Mouse (Mus musculus) forebrain, embryonic 15.5 days (tissue): Measurements from ENCODE around the gene Zfp790. TPM values are rescaled to one million over a fixed set of nuclear protein-coding genes. Genes with fewer than 3 reads are reported as not detected.

Experiments used
- ATAC-seq: fragments of 200-750 bp; cut with Nextera tagmentation; replicated peaks from 2 replicates; pipeline ENCODE4 v1.8.0; 2017; ENCODE audit warnings: mild to moderate bottlenecking, moderate TSS enrichment, moderate library complexity
- H3K27ac ChIP-seq: fragments of 300-500 bp; sonication (generic); replicated peaks from 2 replicates; pipeline ENCODE4 v1.5.1; 2015; ENCODE audit warnings: mild to moderate bottlenecking, inconsistent platforms
- H3K27me3 ChIP-seq: fragments of 300-500 bp; sonication (generic); 2 replicates; pipeline ENCODE4 v1.6.1; 2015; ENCODE audit warnings: inconsistent platforms
- H3K36me3 ChIP-seq: fragments of 300-500 bp; sonication (generic); 2 replicates; pipeline ENCODE4 v1.6.1; 2015; ENCODE audit warnings: mild to moderate bottlenecking, inconsistent platforms
- H3K4me1 ChIP-seq: fragments of 300-500 bp; sonication (generic); 2 replicates; pipeline ENCODE4 v1.6.1; 2015; ENCODE audit warnings: inconsistent platforms
- H3K4me2 ChIP-seq: fragments of 300-500 bp; sonication (generic); replicated peaks from 2 replicates; pipeline ENCODE4 v1.6.1; 2015; ENCODE audit warnings: mild to moderate bottlenecking, inconsistent platforms
- H3K4me3 ChIP-seq: fragments of 300-500 bp; sonication (generic); 2 replicates; pipeline ENCODE4 v1.5.1; 2015; ENCODE audit warnings: mild to moderate bottlenecking, inconsistent platforms
- H3K9ac ChIP-seq: fragments of 300-500 bp; sonication (generic); replicated peaks from 2 replicates; pipeline ENCODE4 v1.6.1; 2015; ENCODE audit warnings: mild to moderate bottlenecking, inconsistent platforms
- H3K9me3 ChIP-seq: fragments of 300-500 bp; sonication (generic); 2 replicates; pipeline ENCODE4 v1.6.1; 2016; ENCODE audit warnings: inconsistent platforms
- WGBS: fragments of 180-500 bp; shearing (Covaris S2); methylation state at CpG from one replicate; pipeline ENCODE4 v1.1.7; 2015; ENCODE audit warnings: mixed read lengths; 5-methylcytosine and 5-hydroxymethylcytosine counted together
- polyA plus RNA-seq: library from polyadenylated mRNA; unstranded; fragments of >200 nt; fragmentation: Nextera tagmentation; extraction: Ambion mirVana; gene quantifications from 2 replicates; pipeline ENCODE4 v1.2.1, GENCODE M21; 2015

Zfp790 gene
- polyA plus RNA-seq, 1 experiment from 2014 or later = 31.5 TPM

DNA sequence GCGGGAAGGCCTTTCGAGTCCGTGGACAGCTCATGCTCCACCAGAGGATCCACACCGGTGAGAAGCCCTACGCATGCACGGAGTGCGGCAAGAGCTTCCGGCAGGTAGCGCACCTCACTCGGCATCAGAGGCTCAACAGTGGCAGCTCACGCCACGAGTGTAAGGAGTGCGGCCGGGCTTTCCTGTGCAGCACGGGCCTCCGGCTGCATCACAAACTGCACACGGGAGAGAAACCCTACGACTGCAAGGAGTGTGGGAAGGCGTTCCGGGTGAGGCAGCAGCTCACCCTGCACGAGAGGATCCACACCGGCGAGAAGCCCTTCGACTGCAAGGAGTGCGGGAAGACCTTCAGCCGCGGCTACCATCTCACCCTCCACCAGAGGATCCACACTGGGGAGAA lies 23.0 kb upstream of the Zfp790 start:
- H3K4me1 ChIP-seq = no peaks in the 10 kb centered on the region
- 43% methylated on average over 27 of the region's 27 CpGs for WGBS
- H3K36me3 ChIP-seq = peaks cover 70% of the 10 kb centered on the region
- no peak overlapping the region for H3K4me2 ChIP-seq
- no peak for ATAC-seq
- no peaks in the 10 kb centered on the region for H3K9me3 ChIP-seq
- no peak overlapping the region for H3K4me3 ChIP-seq
- no peak overlapping the region for H3K9ac ChIP-seq
- H3K27ac ChIP-seq = no peak overlapping the region
- no peaks in the 10 kb centered on the region for H3K27me3 ChIP-seq

DNA sequence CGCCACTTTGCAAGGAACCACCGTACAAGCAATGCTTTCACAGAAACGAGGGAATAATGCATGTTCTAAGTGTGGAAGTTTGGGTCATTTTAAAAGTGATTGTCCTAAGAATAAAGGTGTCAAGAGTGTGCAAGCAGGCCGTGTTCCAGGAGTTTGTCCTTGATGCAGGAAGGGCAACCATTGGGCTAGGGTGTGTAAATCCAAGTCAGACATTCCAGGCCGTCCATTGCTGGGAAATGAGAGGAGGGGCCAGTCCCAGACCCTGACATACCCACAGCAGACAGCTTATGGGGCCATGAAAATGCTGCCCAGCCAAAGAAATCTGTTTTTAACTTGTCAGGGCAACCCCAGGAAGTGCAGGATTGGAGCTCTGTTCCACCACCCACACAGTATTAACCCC lies 8.9 kb upstream of the Zfp790 start:
- H3K4me3 ChIP-seq = no peak overlapping the region
- H3K27ac ChIP-seq = no peak overlapping the region
- WGBS = 53% methylated on average over 5 of the region's 5 CpGs
- no peaks in the 10 kb centered on the region for H3K27me3 ChIP-seq
- 0 out of 2 replicates have a peak, but pooled peaks cover 2% of the 10 kb centered on the region for H3K36me3 ChIP-seq
- H3K4me2 ChIP-seq = no peak overlapping the region
- H3K4me1 ChIP-seq = no peaks in the 10 kb centered on the region
- H3K9me3 ChIP-seq = no peaks in the 10 kb centered on the region
- ATAC-seq = no peak
- no peak overlapping the region for H3K9ac ChIP-seq

DNA sequence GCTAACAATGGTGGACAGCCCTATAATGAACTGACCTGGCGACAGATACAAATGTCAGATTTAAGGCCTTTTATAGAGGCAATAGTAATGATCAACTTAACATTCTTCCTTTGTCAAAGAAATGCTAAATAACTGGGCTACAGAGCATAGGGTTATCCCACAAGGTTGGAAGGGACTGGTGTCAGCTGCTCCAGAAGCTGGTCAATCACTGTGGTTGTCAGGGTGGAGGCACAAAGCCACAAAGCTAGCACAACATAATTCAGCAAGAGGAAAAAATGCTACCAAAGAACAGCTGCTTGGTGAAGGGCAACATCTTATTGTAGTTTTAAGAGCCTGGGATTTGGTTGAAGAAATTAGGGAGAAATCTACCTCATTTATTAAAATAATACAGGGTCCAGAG lies 3.7 kb upstream of the Zfp790 start:
- Histone ChIP-seq H3K36me3 (0 out of 2 replicates have a peak, but pooled peaks cover 2% of the 10 kb centered on the region), H3K27ac (no peak overlapping the region), H3K9ac (no peak overlapping the region), H3K4me3 (no peak overlapping the region), H3K27me3 (no peaks in the 10 kb centered on the region), H3K9me3 (no peaks in the 10 kb centered on the region), H3K4me1 (peaks cover 25% of the 10 kb centered on the region), H3K4me2 (no peak overlapping the region)
- no peak for ATAC-seq
- WGBS = 94% methylated on average over 1 of the region's 1 CpGs

DNA sequence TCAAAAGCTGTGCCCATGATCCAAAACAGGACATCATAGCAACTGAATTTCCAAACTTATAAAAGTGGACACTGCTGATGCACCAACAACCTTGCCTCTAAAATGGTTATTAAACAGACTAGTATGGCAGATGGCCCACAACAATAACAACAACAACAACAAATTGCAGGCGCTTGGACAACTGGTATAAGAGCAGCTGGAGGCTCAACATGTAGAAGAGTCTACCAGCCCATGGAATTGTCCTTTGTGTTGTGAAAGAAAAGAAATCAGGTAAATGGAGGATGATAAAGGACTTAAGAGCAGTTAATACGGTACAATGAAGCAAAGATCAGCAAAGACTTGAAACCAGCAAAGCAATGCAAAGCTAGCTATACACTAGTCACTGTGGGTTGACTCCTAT lies 1.5 kb upstream of the Zfp790 start:
- Histone ChIP-seq H3K27me3 (no peaks in the 10 kb centered on the region), H3K36me3 (0 out of 2 replicates have a peak, but pooled peaks cover 2% of the 10 kb centered on the region), H3K9ac (no peak overlapping the region), H3K9me3 (no peaks in the 10 kb centered on the region), H3K4me2 (peak overlapping the region; percentile 77; the same call in 1 of the 2 replicates), H3K4me3 (peak overlapping the region; percentile 64; the same call in 1 of the 2 replicates), H3K27ac (no peak overlapping the region), H3K4me1 (peaks cover 42% of the 10 kb centered on the region)
- 93% methylated on average over 2 of the region's 2 CpGs for WGBS
- ATAC-seq = no peak

DNA sequence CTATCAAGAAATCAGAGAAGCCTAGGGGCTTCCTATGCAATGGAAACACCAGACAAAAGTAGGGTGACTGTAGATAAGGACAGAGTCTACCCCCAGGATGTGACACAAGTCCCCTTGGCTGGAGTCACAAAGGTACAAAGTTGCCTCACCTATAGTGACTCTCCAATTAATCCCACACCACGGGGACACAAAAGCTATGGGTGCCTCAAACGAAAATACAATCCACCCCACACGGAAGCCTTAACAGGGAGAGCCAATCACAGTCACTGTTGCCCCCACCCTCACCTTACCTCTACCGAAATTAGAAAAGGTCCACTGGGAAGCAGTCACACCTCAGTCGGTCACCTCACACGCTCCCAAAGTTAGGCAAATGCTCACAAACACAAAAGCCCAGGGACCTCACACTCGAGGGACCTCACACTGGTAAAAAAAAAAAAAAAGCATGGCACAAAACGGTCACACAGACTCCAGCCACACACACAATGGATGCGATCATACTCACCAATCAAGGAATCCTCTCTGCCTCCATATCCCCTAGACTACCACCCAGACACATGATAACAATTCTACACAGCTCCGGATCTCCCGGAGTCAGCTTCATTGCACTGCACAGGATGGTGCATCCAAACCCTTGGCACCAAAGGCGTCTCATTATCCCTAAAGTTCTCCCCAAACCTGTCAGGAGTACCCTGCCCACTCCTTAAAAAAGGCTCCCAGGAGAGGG lies 691 bp upstream of the Zfp790 start:
- H3K9ac ChIP-seq = peak overlapping the region; percentile 73
- H3K36me3 ChIP-seq = 0 out of 2 replicates have a peak, but pooled peaks cover 2% of the 10 kb centered on the region
- peak; percentile 53 for ATAC-seq
- H3K4me2 ChIP-seq = peak overlapping the region; percentile 77
- H3K4me3 ChIP-seq = peak overlapping the region; percentile 64
- 2% methylated on average over 12 of the region's 12 CpGs for WGBS
- H3K27me3 ChIP-seq = no peaks in the 10 kb centered on the region
- H3K4me1 ChIP-seq = peaks cover 46% of the 10 kb centered on the region
- peak overlapping the region; percentile 87 for H3K27ac ChIP-seq
- H3K9me3 ChIP-seq = no peaks in the 10 kb centered on the region

DNA sequence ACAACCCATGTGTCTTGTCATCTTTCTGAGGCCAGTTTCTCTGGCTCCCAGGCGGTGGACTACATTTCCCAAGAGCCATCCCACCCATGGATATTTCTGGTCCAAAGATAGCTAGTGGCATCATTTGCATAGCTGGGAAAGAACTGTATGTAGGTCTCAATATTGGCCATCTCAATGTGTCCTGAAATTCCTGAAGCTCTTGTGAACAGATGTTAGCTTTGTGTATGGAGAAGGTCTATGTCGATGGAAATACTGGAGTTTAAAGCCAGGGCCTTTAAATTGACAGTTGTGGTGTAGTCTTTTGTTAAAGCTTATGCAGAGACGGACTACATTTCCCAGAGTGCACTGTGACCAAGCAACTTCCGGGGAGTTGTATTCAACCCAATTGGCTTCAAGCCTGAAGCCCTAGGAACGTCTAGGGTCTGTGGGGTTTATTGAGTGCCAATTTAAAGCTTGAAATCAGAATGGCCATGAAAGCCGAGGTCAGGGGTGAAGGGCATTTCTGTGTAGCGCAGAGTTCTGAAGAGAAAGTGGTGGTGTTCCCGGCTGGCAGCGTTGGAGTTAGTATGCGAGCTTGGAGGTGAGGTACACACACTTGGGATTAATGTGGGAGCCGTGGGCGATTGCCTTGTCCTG lies 2.8 kb downstream of the Zfp790 start:
- peak; percentile 80 for ATAC-seq
- Histone ChIP-seq H3K4me1 (peaks cover 46% of the 10 kb centered on the region), H3K4me3 (peak overlapping the region; percentile 56), H3K9me3 (no peaks in the 10 kb centered on the region), H3K27ac (peak overlapping the region; percentile 68), H3K27me3 (no peaks in the 10 kb centered on the region), H3K9ac (peak overlapping the region; percentile 54), H3K36me3 (peaks cover 13% of the 10 kb centered on the region; the same call in 1 of the 2 replicates), H3K4me2 (peak overlapping the region; percentile 58)
- 2% methylated on average over 12 of the region's 12 CpGs for WGBS

DNA sequence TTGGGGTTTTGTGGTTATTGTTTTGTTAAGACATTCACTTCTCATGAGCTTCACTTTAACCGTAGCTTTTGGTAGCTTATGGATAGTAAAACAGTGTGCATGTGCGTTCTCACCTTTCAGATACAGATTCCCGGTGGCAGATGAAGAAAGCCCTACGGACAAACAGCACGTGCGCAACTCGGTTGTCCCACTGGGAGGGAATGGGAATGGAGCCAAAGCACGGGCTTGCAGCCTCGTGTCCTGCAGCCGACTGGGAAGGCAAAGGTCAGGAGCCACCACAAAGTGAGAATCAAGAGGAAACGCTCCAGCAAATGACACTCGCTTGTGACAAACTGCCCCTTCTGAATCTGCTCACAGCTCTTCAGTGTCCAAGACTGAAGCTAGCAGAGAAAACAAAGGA lies 12.1 kb downstream of the Zfp790 start:
- H3K4me1 ChIP-seq = no peaks in the 10 kb centered on the region
- H3K27ac ChIP-seq = no peak overlapping the region
- H3K9me3 ChIP-seq = no peaks in the 10 kb centered on the region
- ATAC-seq = no peak
- H3K4me3 ChIP-seq = no peak overlapping the region
- H3K9ac ChIP-seq = no peak overlapping the region
- no peak overlapping the region for H3K4me2 ChIP-seq
- peaks cover 80% of the 10 kb centered on the region for H3K36me3 ChIP-seq
- WGBS = 90% methylated on average over 12 of the region's 12 CpGs
- no peaks in the 10 kb centered on the region for H3K27me3 ChIP-seq

DNA sequence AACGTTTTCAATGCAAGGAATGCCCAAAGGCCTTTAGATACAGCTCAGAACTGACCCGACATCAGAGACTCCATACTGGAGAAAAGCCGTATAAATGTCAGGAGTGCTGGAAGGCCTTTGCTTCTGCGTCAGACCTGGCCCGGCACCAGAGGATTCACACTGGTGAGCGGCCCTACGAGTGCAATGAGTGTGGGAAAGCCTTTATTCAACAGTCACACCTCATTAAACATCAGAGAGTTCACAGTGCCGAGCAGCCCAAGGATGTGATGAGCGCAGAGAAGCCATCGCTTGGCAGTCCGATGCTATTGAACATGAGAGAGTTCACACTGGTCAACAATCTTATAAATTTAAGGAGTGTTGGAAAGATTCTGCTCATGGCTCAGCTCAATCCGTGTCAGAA lies 13.9 kb downstream of the Zfp790 start:
- 87% methylated on average over 12 of the region's 12 CpGs for WGBS
- peaks cover 77% of the 10 kb centered on the region for H3K36me3 ChIP-seq
- ATAC-seq = no peak
- H3K4me1 ChIP-seq = no peaks in the 10 kb centered on the region
- H3K27ac ChIP-seq = no peak overlapping the region
- no peak overlapping the region for H3K4me3 ChIP-seq
- no peak overlapping the region for H3K4me2 ChIP-seq
- no peaks in the 10 kb centered on the region for H3K9me3 ChIP-seq
- no peak overlapping the region for H3K9ac ChIP-seq
- no peaks in the 10 kb centered on the region for H3K27me3 ChIP-seq

DNA sequence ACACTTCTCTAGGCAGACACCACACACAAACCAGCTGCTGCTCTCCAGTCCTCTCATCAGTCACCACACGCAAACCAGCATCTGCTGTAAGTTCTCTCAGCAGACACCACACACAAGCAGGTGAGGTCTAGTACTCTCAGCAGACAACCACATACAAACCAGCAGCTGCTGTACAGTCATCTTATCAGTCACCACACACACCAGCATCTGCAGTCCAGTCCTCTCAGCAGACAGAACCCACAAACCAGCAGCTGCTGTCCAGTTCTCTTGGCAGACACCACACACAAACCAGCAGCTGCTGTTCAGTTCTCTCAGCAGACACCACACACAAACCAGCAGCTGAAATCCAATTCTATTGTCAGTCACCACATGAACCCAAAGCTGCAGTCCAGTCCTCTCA lies 20.9 kb downstream of the Zfp790 start:
- Histone ChIP-seq H3K4me3 (no peak overlapping the region), H3K4me1 (no peaks in the 10 kb centered on the region), H3K9me3 (no peaks in the 10 kb centered on the region), H3K27me3 (no peaks in the 10 kb centered on the region), H3K27ac (no peak overlapping the region), H3K4me2 (no peak overlapping the region), H3K36me3 (peaks cover 24% of the 10 kb centered on the region), H3K9ac (no peak overlapping the region)
- 95% methylated on average over 1 of the region's 1 CpGs for WGBS
- no peak for ATAC-seq

DNA sequence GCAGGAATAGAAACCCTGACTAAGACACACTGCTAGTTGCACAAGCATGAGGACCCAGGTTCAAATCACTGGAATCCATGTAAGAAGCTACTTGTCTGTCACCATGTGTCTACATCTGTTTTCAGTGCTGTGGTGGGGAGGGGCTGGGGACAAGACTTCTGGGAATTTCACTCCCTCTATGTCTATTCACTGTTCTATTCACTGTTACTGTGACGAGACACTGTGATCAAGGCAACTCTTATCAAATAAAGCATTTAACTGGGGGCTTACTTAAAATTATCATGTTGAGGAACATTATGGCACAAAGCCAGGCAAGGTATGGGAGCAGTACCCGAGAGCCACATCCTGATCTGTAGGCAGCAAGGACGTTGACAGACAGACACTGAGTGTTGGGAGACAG lies 23.3 kb downstream of the Zfp790 start:
- Histone ChIP-seq H3K9ac (no peak overlapping the region), H3K4me2 (no peak overlapping the region), H3K4me3 (no peak overlapping the region), H3K27me3 (no peaks in the 10 kb centered on the region), H3K4me1 (no peaks in the 10 kb centered on the region), H3K9me3 (no peaks in the 10 kb centered on the region), H3K27ac (no peak overlapping the region), H3K36me3 (peaks cover 16% of the 10 kb centered on the region)
- 85% methylated on average over 3 of the region's 3 CpGs for WGBS
- no peak for ATAC-seq

DNA sequence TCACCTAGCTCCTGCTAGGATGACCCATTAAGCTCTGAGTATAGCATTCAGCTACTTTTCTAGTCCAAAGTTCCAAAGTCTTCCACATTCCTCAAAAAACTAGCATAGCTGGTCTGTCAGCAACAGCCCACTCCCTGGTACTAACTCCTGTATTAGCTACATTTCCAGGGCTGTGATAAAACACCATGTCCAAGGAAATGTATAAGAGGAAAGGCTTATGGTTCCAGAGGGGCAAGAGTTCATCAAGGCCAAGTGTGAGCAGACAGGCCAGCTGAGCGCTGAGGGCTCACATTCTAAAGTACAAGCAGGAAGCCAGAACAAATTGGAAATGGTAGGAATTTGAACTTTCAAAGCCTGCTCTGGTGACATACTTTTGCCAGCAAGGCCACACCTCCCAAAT lies 26.2 kb downstream of the Zfp790 start:
- H3K4me2 ChIP-seq = no peak overlapping the region
- H3K27me3 ChIP-seq = no peaks in the 10 kb centered on the region
- H3K4me1 ChIP-seq = no peaks in the 10 kb centered on the region
- peaks cover 43% of the 10 kb centered on the region for H3K36me3 ChIP-seq
- no peak overlapping the region for H3K27ac ChIP-seq
- ATAC-seq = no peak
- no peak overlapping the region for H3K9ac ChIP-seq
- WGBS = 100% methylated on average over 1 of the region's 1 CpGs
- no peak overlapping the region for H3K4me3 ChIP-seq
- H3K9me3 ChIP-seq = no peaks in the 10 kb centered on the region

DNA sequence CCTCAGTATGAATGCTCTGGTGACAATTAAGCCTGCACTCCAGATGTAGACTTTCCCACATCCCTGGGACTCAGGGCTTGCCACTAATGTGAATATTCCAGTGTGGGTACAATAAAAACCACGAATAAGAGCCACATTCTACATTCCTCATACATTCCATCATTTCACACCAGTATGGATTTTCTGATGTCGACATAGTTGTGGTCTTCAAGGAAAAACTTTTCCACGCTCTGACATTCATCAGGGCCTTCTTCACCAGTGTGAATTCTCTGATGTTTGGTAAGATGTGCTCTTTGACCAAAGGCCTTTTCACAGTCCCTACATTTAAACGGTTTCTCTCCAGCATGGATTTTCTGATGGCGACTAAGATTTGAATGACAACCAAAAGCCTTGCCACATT lies 28.7 kb downstream of the Zfp790 start:
- Histone ChIP-seq H3K36me3 (peaks cover 52% of the 10 kb centered on the region), H3K4me3 (no peak overlapping the region), H3K4me1 (no peaks in the 10 kb centered on the region), H3K9me3 (no peaks in the 10 kb centered on the region), H3K27me3 (no peaks in the 10 kb centered on the region), H3K9ac (no peak overlapping the region), H3K4me2 (no peak overlapping the region), H3K27ac (no peak overlapping the region)
- 93% methylated on average over 5 of the region's 5 CpGs for WGBS
- ATAC-seq = no peak
